Mouse (Mus musculus) hindbrain, embryonic 14.5 days (tissue): ENCODE results near the gene Acot12. TPM values are rescaled to one million over a fixed set of nuclear protein-coding genes. Genes with fewer than 3 reads are reported as not detected.

Source experiments
- ATAC-seq: fragments of 200-750 bp; cut with Nextera tagmentation; 2 replicates; pipeline ENCODE4 v1.8.0; 2017; ENCODE audit warnings: moderate number of reproducible peaks, mild to moderate bottlenecking, moderate TSS enrichment, moderate library complexity; ENCODE audit not compliant: low FRiP score
- DNase-seq: peaks from one replicate; pipeline ENCODE4 v3.0.0-alpha.2; 2015; ENCODE audit warnings: low spot score
- H3K27ac ChIP-seq: fragments of 300-500 bp; sonication (generic); 2 replicates; pipeline ENCODE4 v1.5.1; 2014; ENCODE audit warnings: mild to moderate bottlenecking, moderate library complexity
- H3K27me3 ChIP-seq: fragments of 300-500 bp; sonication (generic); 2 replicates; pipeline ENCODE4 v1.6.1; 2014; ENCODE audit warnings: mild to moderate bottlenecking, low read length, mixed read lengths; ENCODE audit not compliant: control insufficient read depth, insufficient read depth
- H3K36me3 ChIP-seq: fragments of 300-500 bp; sonication (generic); replicated peaks from 2 replicates; pipeline ENCODE4 v1.6.1; 2014; ENCODE audit not compliant: control insufficient read depth, insufficient read depth
- H3K4me1 ChIP-seq: fragments of 300-500 bp; sonication (generic); replicated peaks from 2 replicates; pipeline ENCODE4 v1.6.1; 2014; ENCODE audit warnings: antibody characterized with exemption, low read length, mixed read lengths; ENCODE audit not compliant: control insufficient read depth, insufficient read depth
- H3K4me2 ChIP-seq: fragments of 300-500 bp; sonication (generic); replicated peaks from 2 replicates; pipeline ENCODE4 v1.6.1; 2014; ENCODE audit warnings: mild to moderate bottlenecking, moderate library complexity
- H3K4me3 ChIP-seq: fragments of 300-500 bp; sonication (generic); replicated peaks from 2 replicates; pipeline ENCODE4 v1.5.1; 2014; ENCODE audit warnings: mild to moderate bottlenecking, low read length
- H3K9ac ChIP-seq: fragments of 300-500 bp; sonication (generic); 2 replicates; pipeline ENCODE4 v1.6.1; 2014
- H3K9me3 ChIP-seq: fragments of 300-500 bp; sonication (generic); 2 replicates; pipeline ENCODE4 v1.6.1; 2016; ENCODE audit warnings: low read length; ENCODE audit not compliant: control insufficient read depth
- WGBS: fragments of 180-500 bp; shearing (Covaris S2); extraction: QIAGEN DNeasy Blood & Tissue Kit; methylation state at CpG from one replicate; pipeline ENCODE4 v1.1.7; 2014; 5-methylcytosine and 5-hydroxymethylcytosine counted together
- polyA plus RNA-seq: library from polyadenylated mRNA; unstranded; fragments of >200 nt; fragmentation: Nextera tagmentation; extraction: Ambion mirVana; gene quantifications from 2 replicates; pipeline ENCODE4 v1.2.1, GENCODE M21; 2014

The Acot12 gene
- polyA plus RNA-seq, 1 experiment from 2014 or later = 0.24 TPM

GRCm38 (mm10) chr13:91768683-91769651 is 27.7 kb downstream of the Acot12 start:
- no peaks in the 10 kb centered on the region for H3K36me3 ChIP-seq
- H3K9ac ChIP-seq = no peak overlapping the region
- no peaks in the 10 kb centered on the region for H3K9me3 ChIP-seq
- WGBS = 78% methylated on average over 9 of the region's 9 CpGs
- no peak overlapping the region for H3K4me2 ChIP-seq
- no peaks in the 10 kb centered on the region for H3K27me3 ChIP-seq
- no peaks in the 10 kb centered on the region for H3K4me1 ChIP-seq
- no peak overlapping the region for H3K4me3 ChIP-seq
- DNase-seq (no peak), ATAC-seq (no peak)
- no peak overlapping the region for H3K27ac ChIP-seq

GRCm38 (mm10) chr13:91778092-91778491 is 36.8 kb downstream of the Acot12 start:
- H3K9me3 ChIP-seq = no peaks in the 10 kb centered on the region
- H3K36me3 ChIP-seq = no peaks in the 10 kb centered on the region
- H3K27ac ChIP-seq = no peak overlapping the region
- ATAC-seq (no peak), DNase-seq (no peak)
- no peaks in the 10 kb centered on the region for H3K27me3 ChIP-seq
- no peak overlapping the region for H3K4me2 ChIP-seq
- no peak overlapping the region for H3K4me3 ChIP-seq
- 95% methylated on average over 5 of the region's 5 CpGs for WGBS
- no peak overlapping the region for H3K9ac ChIP-seq
- no peaks in the 10 kb centered on the region for H3K4me1 ChIP-seq

GRCm38 (mm10) chr13:91779892-91780291 is 38.6 kb downstream of the Acot12 start:
- Histone ChIP-seq H3K27me3 (no peaks in the 10 kb centered on the region), H3K36me3 (no peaks in the 10 kb centered on the region), H3K27ac (no peak overlapping the region), H3K9me3 (no peaks in the 10 kb centered on the region), H3K4me2 (no peak overlapping the region), H3K9ac (no peak overlapping the region), H3K4me3 (no peak overlapping the region), H3K4me1 (no peaks in the 10 kb centered on the region)
- no peak for DNase-seq
- ATAC-seq = no peak

GRCm38 (mm10) chr13:91792035-91792434 is 50.7 kb downstream of the Acot12 start:
- ATAC-seq (no peak), DNase-seq (no peak)
- Histone ChIP-seq H3K9me3 (no peaks in the 10 kb centered on the region), H3K9ac (no peak overlapping the region), H3K4me2 (no peak overlapping the region), H3K36me3 (peaks cover 26% of the 10 kb centered on the region), H3K27me3 (no peaks in the 10 kb centered on the region), H3K27ac (no peak overlapping the region), H3K4me1 (no peaks in the 10 kb centered on the region), H3K4me3 (no peak overlapping the region)
- WGBS = 92% methylated on average over 1 of the region's 1 CpGs

GRCm38 (mm10) chr13:91794926-91795436 is 53.7 kb downstream of the Acot12 start:
- WGBS = 93% methylated on average over 13 of the region's 13 CpGs
- H3K9ac ChIP-seq = no peak overlapping the region
- no peaks in the 10 kb centered on the region for H3K9me3 ChIP-seq
- no peak overlapping the region for H3K4me3 ChIP-seq
- H3K27ac ChIP-seq = no peak overlapping the region
- H3K4me2 ChIP-seq = no peak overlapping the region
- no peak for DNase-seq
- H3K4me1 ChIP-seq = no peaks in the 10 kb centered on the region
- H3K27me3 ChIP-seq = no peaks in the 10 kb centered on the region
- no peak for ATAC-seq
- H3K36me3 ChIP-seq = peaks cover 55% of the 10 kb centered on the region

- Histone ChIP-seq H3K4me1 (no peaks in the 10 kb centered on the region), H3K27me3 (no peaks in the 10 kb centered on the region), H3K4me2 (no peak overlapping the region), H3K9me3 (no peaks in the 10 kb centered on the region), H3K4me3 (no peak overlapping the region), H3K27ac (no peak overlapping the region), H3K9ac (no peak overlapping the region), H3K36me3 (peaks cover 61% of the 10 kb centered on the region)
- WGBS = 92% methylated on average over 10 of the region's 10 CpGs
- DNase-seq (no peak), ATAC-seq (no peak)
These were observed 54.3 kb downstream of the Acot12 start for GRCm38 (mm10) chr13:91795593-91795992.

- H3K9ac ChIP-seq = no peak overlapping the region
- peaks cover 65% of the 10 kb centered on the region for H3K36me3 ChIP-seq
- 70% methylated on average over 6 of the region's 6 CpGs for WGBS
- H3K4me2 ChIP-seq = no peak overlapping the region
- H3K4me1 ChIP-seq = no peaks in the 10 kb centered on the region
- no peak for DNase-seq
- H3K9me3 ChIP-seq = no peaks in the 10 kb centered on the region
- H3K27me3 ChIP-seq = no peaks in the 10 kb centered on the region
- ATAC-seq = no peak
- H3K27ac ChIP-seq = no peak overlapping the region
- H3K4me3 ChIP-seq = no peak overlapping the region
These were observed 54.7 kb downstream of the Acot12 start for GRCm38 (mm10) chr13:91796003-91796402.

- Histone ChIP-seq H3K36me3 (peaks cover 74% of the 10 kb centered on the region), H3K4me1 (no peaks in the 10 kb centered on the region), H3K27ac (no peak overlapping the region), H3K9me3 (no peaks in the 10 kb centered on the region), H3K9ac (no peak overlapping the region), H3K4me2 (no peak overlapping the region), H3K27me3 (no peaks in the 10 kb centered on the region), H3K4me3 (no peak overlapping the region)
- DNase-seq = no peak
- 94% methylated on average over 6 of the region's 6 CpGs for WGBS
- ATAC-seq = no peak
These were observed 55.6 kb downstream of the Acot12 start for GRCm38 (mm10) chr13:91796916-91797315.

GRCm38 (mm10) chr13:91797442-91797841 is 56.1 kb downstream of the Acot12 start:
- DNase-seq (no peak), ATAC-seq (no peak)
- no peak overlapping the region for H3K4me2 ChIP-seq
- no peak overlapping the region for H3K9ac ChIP-seq
- H3K36me3 ChIP-seq = peaks cover 76% of the 10 kb centered on the region
- no peaks in the 10 kb centered on the region for H3K27me3 ChIP-seq
- H3K9me3 ChIP-seq = no peaks in the 10 kb centered on the region
- H3K4me3 ChIP-seq = no peak overlapping the region
- no peak overlapping the region for H3K27ac ChIP-seq
- H3K4me1 ChIP-seq = no peaks in the 10 kb centered on the region
- WGBS = 90% methylated on average over 10 of the region's 10 CpGs
